Mouse (Mus musculus) gastrocnemius, postnatal 14 days (tissue): ENCODE measurements around the gene Smurf1. TPM values are rescaled to one million over a fixed set of nuclear protein-coding genes. Genes with fewer than 3 reads are reported as not detected.

Experiments used
- DNase-seq: peaks from one replicate; pipeline ENCODE4 v3.0.0; 2021; ENCODE audit warnings: mixed read lengths
- intact Hi-C: fragments of 180-260 bp; cut with DNase I; formaldehyde crosslinking; loops from one replicate; pipeline ENCODE4 v1.15.1; 2025; ENCODE audit warnings: low total_unique reads
- total RNA-seq, 2 experiments: library from RNA; stranded (reverse); gene quantifications; 2 replicates each; pipeline ENCODE4 v1.2.3; 2021

The Smurf1 gene
- total RNA-seq, 2 experiments from 2014 or later, result 11.0 to 13.1 TPM

DNA sequence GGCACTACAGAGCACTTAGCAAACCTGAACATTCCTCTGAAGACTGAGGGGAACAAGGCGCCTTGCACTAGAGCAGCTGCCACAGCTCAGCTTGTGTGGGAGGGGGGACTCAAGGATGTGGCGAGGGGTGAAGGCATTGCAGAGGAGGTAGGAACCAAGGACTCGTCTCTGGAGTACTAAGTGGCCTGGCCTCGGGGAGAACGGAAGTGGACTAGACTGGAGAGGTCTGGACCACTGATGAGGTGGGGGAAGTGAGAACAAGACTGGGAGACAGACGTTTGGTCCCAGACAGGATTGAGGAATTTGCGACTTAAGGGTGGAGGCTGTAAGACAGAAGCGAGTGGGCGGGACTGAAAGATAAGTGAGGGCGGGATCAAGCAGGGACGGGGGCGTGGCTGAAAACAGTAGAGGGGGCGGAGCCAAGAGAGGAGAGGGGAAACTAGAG lies 1.8 kb downstream of the Smurf1 start:
- intact Hi-C loops, result no loop called here

DNA sequence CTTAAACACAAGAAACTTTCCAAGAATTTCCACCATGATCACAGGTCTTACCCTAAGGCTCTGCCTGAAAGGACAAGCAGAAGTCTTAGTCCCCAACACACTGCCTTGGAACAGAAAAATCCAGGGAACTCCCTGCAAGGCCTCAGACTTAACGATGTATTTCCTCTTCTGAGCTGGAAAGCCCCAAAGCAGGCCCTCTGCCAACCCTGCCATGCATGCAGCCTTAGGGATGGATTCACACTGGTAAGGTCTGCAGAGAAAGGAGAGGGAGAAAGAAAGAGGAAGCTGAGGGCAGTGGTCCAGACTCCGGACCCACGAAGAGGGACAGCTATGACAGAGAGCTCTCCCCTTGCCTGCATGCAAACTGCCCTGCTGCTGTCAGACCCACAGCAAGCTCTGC lies 2.2 kb downstream of the Smurf1 start:
- no peak for DNase-seq
- intact Hi-C loops, result no loop called here

More for the DNA sequence above, 1.8 kb downstream of the Smurf1 start:
- DNase-seq, result peak; percentile 53

DNA sequence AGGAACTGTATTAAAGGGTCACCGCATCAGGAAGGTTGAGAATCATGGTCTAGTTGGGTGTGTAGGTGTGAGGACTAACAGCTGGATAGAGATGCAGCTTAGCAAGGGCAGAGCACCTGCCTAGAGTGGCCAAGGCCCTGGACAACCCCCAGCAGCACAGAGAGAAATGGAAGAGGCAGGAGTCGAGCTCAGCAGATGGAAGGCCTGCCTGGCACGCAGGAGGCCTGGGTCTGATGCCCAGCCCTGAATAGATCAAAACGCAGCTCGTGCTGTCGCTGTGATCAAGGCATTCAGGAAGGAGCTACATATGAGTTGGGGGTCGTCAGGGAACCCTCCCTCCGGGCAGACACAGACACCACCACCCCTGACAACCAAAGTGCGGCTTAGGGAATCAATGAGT lies 7.4 kb downstream of the Smurf1 start:
- no peak for DNase-seq
- intact Hi-C loops, result no loop called here

DNA sequence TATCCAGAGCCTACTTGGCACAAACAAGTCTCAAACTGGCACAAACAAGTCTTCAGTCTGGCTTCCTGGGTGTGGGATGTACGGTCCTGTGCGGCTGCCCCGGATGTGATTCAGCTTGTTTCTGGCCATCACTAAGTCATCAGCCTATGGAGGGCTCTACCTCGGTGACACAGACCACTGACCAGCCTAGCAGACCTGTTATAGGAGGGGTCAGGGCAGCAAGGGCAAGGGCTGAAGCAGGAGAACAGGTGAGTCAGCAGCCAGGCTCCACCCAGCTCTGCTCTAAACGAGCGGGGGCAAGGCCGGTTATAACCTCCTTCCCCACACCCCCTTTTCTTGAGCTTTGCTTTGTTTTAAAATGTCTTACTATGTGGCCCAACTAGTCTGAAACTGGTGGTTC lies 11.2 kb downstream of the Smurf1 start:
- intact Hi-C loops, result no loop called here
- DNase-seq, result no peak

DNA sequence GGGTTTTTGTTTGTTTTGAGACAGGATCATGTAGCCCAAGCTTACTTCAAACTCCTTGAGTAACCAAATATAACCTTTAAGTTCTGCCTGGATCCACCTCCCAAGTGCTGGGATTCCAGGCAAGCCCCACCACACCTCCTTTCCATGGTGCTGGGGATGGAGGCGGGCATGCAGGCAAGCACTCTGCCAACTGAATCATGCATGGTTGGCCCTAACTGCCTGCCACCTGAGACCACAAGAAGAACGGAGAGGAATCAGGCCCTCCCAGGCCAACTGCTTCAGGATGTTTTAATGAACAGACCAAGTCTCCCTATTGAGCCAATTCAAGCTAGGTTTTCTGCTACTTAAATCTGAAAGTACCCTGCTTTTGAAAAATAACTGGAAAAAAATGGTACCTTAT lies 13.1 kb downstream of the Smurf1 start:
- intact Hi-C loops, result no loop called here
- DNase-seq, result no peak

DNA sequence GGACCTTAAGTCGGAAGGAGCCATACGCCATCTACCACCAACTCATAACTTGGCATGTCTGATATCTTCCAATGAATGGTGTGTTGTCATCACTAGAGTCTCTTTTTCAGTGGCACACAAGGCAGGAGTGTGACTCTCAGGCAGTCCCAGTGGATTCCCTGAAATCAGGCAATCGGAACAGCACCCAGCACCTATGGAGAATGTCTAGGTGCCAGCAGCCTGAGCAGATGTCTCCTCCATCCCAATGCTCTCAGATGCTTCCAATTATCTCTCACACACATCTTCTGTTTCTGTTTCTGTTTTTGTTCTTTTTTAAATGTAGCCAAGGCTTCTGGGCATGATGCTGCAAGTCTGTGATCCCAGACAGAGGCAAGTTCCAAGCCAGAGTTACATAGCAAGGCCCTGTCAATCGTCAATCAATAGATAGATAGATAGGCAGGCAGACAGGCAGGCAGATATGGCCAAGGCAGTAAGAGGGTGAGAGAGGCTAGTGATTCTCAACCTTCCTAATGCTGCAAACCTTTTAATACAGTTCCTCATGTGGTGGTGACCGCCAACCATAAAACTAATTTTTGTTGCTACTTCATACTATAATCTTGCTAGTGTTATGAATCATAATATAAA lies 15.1 kb downstream of the Smurf1 start:
- no peak for DNase-seq

DNA sequence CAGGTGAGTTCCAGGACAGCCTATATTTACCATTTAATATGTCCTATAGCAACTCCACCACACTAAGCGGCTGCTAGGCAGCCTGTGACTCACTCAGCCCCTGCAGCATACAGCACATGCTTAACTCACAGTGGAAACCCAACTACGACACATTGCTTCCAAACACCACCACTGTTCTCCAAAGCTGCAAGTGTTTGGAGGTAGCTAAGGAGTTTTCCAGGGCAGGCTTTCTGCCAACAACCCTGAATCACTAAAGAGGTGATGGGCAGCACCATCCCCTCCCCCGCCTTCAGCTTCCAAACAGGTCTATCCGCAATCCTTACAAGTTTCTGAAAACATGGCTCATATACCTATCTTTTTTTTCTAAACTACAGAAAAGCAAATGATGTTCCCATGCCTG lies 15.8 kb downstream of the Smurf1 start:
- DNase-seq, result no peak
- intact Hi-C loops, result no loop called here

More for the DNA sequence above, 15.1 kb downstream of the Smurf1 start:
- intact Hi-C loops, result no loop called here

DNA sequence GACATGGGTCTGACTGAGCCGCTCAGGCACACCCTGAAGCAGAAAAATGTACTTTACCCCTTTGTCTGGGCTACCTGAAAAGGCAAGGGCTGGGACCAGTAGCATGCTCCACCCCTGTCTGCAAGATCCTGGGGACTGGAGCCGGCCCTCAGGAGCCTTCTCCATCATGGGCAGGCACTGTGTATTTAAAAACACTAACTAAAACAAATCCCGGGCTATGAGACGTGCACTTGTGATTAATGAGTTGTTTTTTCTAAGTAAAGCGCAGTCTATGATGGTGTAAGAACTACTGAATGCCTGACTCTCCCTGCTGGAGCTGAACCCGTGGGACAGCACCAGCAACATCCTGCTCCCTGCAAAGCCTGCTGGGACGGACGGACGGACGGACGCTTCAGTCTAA lies 17.2 kb downstream of the Smurf1 start:
- intact Hi-C loops, result no loop called here

DNA sequence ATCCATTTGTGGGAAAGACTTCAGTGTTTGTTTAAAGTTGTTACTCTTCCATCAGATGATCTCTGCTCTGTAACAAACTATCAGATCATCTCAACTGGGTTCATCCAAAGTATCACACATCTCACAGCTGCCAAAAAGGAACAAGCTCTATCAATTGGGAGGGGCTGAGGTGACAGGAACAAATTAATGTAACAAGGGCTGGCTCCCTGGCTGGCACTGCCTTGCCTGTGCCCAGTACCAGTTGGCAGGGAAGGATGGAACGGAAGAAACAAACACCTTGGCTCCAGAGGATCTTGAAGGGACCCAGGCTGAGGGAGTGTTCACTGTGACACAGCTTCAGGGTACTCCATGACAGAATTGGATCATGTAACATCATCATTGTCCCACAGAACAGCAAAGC lies 17.6 kb downstream of the Smurf1 start:
- no peak for DNase-seq
- intact Hi-C loops, result no loop called here

More for the DNA sequence above, 17.2 kb downstream of the Smurf1 start:
- DNase-seq, result no peak

DNA sequence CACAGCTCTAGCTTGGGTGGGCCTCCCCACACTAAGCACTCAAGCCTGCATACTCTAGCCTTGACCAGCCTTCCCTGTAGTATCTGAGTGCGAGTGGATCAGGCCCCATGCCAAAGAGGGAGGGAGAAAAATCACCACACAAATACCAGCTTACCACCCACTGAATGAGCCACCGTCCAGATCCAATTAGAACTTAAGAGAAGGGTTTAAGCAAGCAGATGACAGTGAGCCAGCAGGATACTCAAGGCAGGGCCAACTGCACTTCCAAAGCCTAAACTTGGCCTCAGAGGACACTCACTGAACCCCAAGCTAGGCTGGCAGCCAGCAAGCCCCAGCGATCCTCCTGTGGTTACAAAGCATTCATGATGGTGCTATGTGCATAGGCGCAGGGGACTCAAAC lies 19.6 kb downstream of the Smurf1 start:
- intact Hi-C loops, result no loop called here
- DNase-seq, result peak; percentile 42

DNA sequence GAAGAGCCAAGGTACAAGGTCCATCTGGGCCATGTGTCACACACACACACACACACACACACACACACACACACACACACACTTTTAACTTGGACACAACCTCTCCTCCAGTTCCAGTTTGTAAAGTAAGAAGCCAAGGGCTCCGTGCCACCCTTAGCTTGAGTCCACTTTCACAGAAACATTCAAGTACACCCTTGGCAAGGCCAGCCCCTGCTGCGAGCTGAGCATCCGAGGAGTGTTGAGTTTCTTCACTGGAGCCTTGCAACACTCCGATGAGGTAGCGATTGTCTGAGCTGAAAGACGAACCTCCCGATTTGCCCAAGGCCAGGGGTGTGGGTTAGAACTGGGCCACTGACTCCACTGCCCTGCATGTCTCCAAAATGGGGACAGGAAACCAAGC lies 20.7 kb downstream of the Smurf1 start:
- peak; percentile 80 for DNase-seq
- intact Hi-C loops, result no loop called here

DNA sequence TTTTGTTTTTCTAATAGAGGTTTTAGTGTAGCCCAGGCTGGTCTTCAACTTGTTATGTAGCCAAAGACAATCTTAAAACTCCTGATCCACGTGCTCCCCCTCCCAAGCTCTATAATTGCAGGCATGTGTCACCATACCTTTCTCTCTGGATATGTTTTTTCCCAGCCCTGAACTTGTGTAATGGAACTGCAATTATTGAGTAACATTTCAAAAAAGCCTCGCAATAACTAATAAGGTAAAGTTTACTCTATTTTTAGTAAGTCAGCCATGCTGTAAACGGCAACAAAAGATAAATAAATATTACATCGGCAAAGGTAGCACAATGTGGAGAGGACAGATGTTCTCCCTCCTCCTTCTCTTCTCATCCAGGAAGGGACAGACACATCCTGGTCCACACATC lies 21.3 kb downstream of the Smurf1 start:
- intact Hi-C loops, result no loop called here

DNA sequence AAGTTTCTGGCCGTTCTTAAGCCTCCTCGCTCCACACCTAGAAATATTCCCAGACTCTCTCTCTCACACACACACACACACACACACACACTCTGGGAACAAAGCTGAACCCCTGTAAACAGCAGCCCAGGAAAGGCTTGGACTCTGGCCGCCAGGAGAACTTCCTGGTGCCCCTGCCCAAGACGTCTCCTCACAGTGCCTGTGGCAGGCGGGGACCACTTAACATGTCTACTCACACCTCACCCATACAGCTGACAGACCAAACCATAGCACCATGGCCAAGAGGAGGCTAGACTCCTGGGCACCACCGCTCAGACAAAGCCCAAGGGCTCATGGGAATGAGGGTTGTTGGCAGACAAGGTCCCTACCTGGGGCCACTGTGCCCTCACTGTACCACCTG lies 22.3 kb downstream of the Smurf1 start:
- no peak for DNase-seq
- intact Hi-C loops, result no loop called here

More for the DNA sequence above, 21.3 kb downstream of the Smurf1 start:
- DNase-seq, result no peak

DNA sequence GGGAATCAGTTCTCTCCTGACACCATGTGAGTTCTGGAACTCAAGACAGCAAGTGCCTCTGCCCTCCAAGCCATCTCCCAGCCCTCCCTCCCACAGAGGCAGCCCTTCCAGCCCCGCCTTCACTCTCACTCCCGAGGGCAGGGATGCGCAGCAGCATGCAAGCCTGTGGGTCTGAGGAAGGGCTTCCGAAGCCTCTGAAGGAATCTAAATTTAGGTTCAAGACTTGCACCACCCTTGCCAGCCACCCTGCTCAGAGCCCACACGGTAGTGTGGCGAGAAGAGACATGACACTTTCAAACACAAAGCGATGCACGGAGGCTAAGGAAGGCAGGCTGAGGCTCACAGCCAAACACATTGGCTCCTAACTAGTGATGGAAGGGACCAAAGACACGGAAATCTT lies 23.2 kb downstream of the Smurf1 start:
- intact Hi-C loops, result no loop called here
- DNase-seq, result no peak

DNA sequence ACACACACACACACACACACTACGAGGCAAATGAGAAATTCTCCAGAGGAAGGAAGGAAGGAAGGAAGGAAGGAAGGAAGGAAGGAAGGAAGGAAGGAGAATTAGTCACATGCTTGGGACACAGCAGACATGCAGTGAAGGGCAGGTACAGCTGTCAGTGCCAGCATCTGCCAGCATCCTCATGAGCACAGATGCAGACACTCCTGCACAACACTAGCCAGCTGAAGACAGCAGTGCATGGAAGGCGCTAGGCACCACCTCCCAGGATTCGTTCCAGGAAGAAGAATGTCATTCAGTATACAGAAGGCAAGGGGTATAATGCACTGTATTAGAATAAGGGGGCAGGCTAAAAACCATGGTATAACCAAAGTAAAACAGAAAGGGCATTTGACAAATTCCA lies 24.7 kb downstream of the Smurf1 start:
- intact Hi-C loops, result no loop called here
- DNase-seq, result no peak

DNA sequence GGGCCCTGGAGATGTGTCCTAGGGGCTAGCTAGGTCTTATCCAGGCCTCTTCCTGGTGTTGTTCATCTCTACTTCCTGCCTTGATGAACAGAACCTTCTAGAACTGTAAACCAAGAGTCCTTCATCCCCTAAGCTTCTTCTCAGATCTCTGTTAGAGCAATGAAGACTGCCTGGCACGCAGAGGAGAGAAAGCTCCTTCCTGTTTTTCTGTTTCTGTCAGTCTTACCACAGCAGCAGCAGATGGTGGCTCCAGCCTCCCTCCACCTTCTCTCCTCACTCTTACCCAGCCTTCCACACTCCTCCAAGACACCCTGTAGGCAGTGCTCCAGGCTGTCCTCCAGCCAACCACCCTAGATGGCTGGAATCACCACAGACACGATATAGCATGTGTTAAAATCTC lies 28.3 kb downstream of the Smurf1 start:
- DNase-seq, result no peak
- intact Hi-C loops, result no loop called here

DNA sequence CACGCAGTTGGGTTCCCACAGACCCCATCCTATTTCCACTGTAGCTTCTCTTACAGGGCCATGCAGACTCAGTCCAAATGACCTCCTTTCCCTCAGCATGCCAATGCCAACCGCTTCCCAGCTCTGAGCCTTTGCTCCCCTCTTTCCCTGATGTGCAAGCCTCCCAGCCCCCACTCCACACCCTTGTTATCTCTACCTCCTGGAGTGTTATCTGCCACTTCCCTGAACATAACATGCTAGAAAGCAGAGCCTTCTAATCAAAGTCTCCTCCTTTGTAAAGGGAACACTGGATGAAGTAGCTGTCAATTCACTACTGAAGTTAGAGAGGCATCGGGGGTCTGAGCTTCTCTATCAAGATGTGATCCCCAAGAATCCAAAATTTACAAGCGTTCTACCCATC lies 32.2 kb downstream of the Smurf1 start:
- intact Hi-C loops, result no loop called here
- DNase-seq, result no peak

DNA sequence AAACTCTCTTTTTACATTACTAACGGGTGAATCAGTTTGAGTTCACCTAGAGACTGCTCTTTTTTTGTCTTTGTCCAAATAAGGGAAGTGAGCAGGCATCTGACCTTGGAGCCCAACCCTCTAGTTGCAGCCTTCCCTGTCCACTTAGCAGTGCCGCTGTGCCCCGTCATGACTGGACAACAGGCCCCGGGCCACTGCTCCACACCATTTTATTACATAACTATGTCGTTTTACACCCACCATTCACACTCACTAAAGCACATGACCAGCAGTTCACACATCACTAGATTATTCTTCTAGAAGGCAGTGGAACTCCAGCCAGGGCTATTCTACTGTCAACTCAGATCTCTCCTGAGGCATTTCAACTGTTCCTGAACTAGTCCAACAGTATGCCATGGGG lies 33.8 kb downstream of the Smurf1 start:
- DNase-seq, result no peak
- intact Hi-C loops, result no loop called here

DNA sequence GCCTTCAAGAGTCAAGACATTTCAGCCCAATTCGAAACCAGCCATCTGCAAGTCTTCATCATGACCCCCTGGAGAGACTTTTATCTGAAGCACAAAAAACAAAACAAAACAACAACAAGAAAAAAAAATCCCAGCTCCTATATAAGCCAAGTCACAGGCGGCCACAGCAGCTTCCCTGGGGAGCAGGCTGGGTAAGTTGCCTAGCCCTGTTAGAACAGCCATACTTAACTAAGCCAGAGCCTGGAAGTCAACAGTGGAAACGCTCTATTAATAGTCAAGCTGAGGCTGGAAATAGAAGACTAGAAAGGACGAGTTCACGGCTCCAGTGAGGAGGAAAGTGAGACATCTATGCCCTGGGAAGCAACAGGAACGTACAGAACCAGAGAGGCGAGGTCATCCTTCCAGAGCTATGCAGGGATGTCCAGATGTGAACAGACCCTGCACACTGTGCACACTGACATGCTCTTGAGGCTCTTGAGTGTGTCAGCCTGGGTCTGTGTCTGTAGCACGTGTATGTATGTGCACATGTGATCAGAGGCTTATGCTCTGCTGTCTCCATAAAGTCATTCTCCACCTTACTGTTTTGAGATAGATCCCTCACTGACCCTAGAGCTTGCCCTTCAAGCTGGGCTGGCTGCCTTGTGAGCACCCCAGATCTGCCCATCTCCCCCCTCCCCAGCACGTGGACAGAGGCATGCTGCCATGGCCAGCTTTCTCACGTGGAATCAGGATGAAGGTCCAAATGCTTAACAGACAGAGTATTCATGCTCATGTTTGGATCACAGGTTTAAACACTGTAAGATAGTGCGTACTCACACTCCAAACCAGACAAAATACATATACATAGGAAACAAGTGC lies 36.6 kb downstream of the Smurf1 start:
- DNase-seq, result peak; percentile 44
- intact Hi-C loops, result no loop called here

DNA sequence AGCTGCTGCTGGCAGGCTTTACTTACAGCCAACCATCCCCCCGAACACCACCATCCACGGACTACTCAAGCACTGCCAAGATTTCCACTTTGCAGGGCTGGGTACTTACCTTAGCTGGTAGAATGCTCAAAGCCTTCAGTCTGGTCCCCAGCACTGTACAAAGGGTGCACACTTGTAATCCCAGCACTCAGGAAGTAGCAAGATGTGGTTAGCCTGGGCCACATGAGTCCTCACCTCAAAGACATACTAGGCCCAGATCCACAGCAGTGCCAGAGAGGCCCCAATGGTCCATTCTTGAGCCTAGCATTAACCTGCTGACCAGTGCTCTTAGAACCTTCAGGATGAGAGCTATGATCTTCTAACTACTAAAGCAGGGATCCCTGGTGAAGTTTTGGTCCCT lies 39.4 kb downstream of the Smurf1 start:
- DNase-seq, result no peak
- intact Hi-C loops, result no loop called here

DNA sequence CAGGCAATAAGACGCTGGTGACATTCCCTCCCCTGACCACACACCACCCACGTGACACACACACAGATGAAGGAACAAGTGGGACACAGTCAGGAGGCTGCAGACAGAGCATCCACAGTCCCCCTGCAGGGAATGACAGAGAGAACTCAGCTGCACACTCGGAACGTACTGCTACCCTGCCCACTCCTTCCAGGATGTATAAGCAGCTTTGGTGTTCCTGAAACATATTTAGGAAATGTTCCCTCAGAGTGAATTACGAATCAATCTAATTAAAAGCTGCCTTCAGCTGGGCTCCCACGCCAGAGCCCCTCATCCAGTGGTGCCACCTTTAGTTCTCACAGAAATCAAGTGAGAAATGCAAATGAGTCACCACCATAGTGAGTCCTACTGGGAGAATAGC lies 42.3 kb downstream of the Smurf1 start:
- DNase-seq, result no peak
- intact Hi-C loops, result no loop called here
